Mouse (Mus musculus): ENCODE data around the gene Apopt1. TPM values are rescaled to one million over a fixed set of nuclear protein-coding genes. Genes with fewer than 3 reads are reported as not detected.

Gene Apopt1
- total and polyA plus RNA-seq, 2 experiments from 2014 or later, result 23.6 to 60.3 TPM

- peaks cover 38% of the 10 kb centered on the region for H3K4me1 ChIP-seq (ENCODE audit: insufficient read depth, low read length)
- no peaks in the 10 kb centered on the region for H3K27me3 ChIP-seq (ENCODE audit: insufficient read depth, low read length)
- H3K4me2 ChIP-seq (ENCODE audit: low read depth, low read length), result no peak overlapping the region
- 90% methylated on average over 13 of the region's 13 CpGs for WGBS
- DNase-seq (ENCODE audit: low spot score), result no peak
- ATAC-seq, result no peak
- no peak overlapping the region for H3K27ac ChIP-seq
- no peak overlapping the region for H3K4me3 ChIP-seq (ENCODE audit: low read length)
- no peak for TF ChIP-seq CTCF (IDR thresholded peaks at IDR 0.05; ENCODE audit: low read depth)
- H3K9ac ChIP-seq (replicated peaks; ENCODE audit: low read length), result no peak overlapping the region
- no peaks in the 10 kb centered on the region for H3K36me3 ChIP-seq (ENCODE audit: insufficient read depth, low read length)
- H3K9me3 ChIP-seq (ENCODE audit: low read length), result no peaks in the 10 kb centered on the region
Measured at GRCm38 (mm10) chr12:111762620-111763280, 49.7 kb downstream of the Apopt1 start.

- Histone ChIP-seq H3K27ac (peak overlapping the region; percentile 50; the same call in 1 of the 2 replicates), H3K9me3 (ENCODE audit: low read length) (no peaks in the 10 kb centered on the region), H3K27me3 (ENCODE audit: insufficient read depth, low read length) (no peaks in the 10 kb centered on the region), H3K9ac (replicated peaks; ENCODE audit: low read length) (no peak overlapping the region), H3K36me3 (ENCODE audit: insufficient read depth, low read length) (no peaks in the 10 kb centered on the region), H3K4me2 (ENCODE audit: low read depth, low read length) (peak overlapping the region; percentile 30), H3K4me1 (ENCODE audit: insufficient read depth, low read length) (peaks cover 26% of the 10 kb centered on the region; the same call in 1 of the 2 replicates), H3K4me3 (ENCODE audit: low read length) (no peak overlapping the region)
- DNase-seq (ENCODE audit: low spot score) (peak; percentile 9), ATAC-seq (peak; percentile 37; the same call in 1 of the 2 replicates)
- 16% methylated on average over 16 of the region's 16 CpGs for WGBS
- TF ChIP-seq CTCF (IDR thresholded peaks at IDR 0.05; ENCODE audit: low read depth), result no peak
Measured at GRCm38 (mm10) chr12:111766313-111767236, 53.5 kb downstream of the Apopt1 start.

GRCm38 (mm10) chr12:111768322-111768928 lies 55.4 kb downstream of the Apopt1 start:
- no peak overlapping the region for H3K27ac ChIP-seq
- no peak overlapping the region for H3K9ac ChIP-seq (replicated peaks; ENCODE audit: low read length)
- DNase-seq (ENCODE audit: low spot score) (no peak), ATAC-seq (no peak)
- no peaks in the 10 kb centered on the region for H3K27me3 ChIP-seq (ENCODE audit: insufficient read depth, low read length)
- H3K4me2 ChIP-seq (ENCODE audit: low read depth, low read length), result no peak overlapping the region
- TF ChIP-seq CTCF (IDR thresholded peaks at IDR 0.05; ENCODE audit: low read depth), result no peak
- H3K36me3 ChIP-seq (ENCODE audit: insufficient read depth, low read length), result peaks cover 9% of the 10 kb centered on the region; the same call in 1 of the 2 replicates
- H3K9me3 ChIP-seq (ENCODE audit: low read length), result no peaks in the 10 kb centered on the region
- WGBS, result 85% methylated on average over 10 of the region's 10 CpGs
- H3K4me1 ChIP-seq (ENCODE audit: insufficient read depth, low read length), result peaks cover 21% of the 10 kb centered on the region; the same call in 1 of the 2 replicates
- no peak overlapping the region for H3K4me3 ChIP-seq (ENCODE audit: low read length)

GRCm38 (mm10) chr12:111769306-111769705 lies 56.2 kb downstream of the Apopt1 start:
- Histone ChIP-seq H3K36me3 (ENCODE audit: insufficient read depth, low read length) (peaks cover 18% of the 10 kb centered on the region; the same call in 1 of the 2 replicates), H3K27ac (peak overlapping the region; percentile 65), H3K27me3 (ENCODE audit: insufficient read depth, low read length) (no peaks in the 10 kb centered on the region), H3K9ac (replicated peaks; ENCODE audit: low read length) (no peak overlapping the region), H3K4me3 (ENCODE audit: low read length) (no peak overlapping the region), H3K9me3 (ENCODE audit: low read length) (no peaks in the 10 kb centered on the region), H3K4me1 (ENCODE audit: insufficient read depth, low read length) (peaks cover 21% of the 10 kb centered on the region; the same call in 1 of the 2 replicates), H3K4me2 (ENCODE audit: low read depth, low read length) (no peak overlapping the region)
- WGBS, result 25% methylated on average over 10 of the region's 10 CpGs
- TF ChIP-seq CTCF (IDR thresholded peaks at IDR 0.05; ENCODE audit: low read depth), result peak; percentile 53
- ATAC-seq, result peak; percentile 31; the same call in 1 of the 2 replicates
- DNase-seq (ENCODE audit: low spot score), result peak; percentile 82

- 42% methylated on average over 9 of the region's 9 CpGs for WGBS
- H3K9ac ChIP-seq (replicated peaks; ENCODE audit: low read length), result no peak overlapping the region
- DNase-seq (ENCODE audit: low spot score), result peak; percentile 11
- H3K27me3 ChIP-seq (ENCODE audit: insufficient read depth, low read length), result no peaks in the 10 kb centered on the region
- TF ChIP-seq CTCF (IDR thresholded peaks at IDR 0.05; ENCODE audit: low read depth), result no peak
- ATAC-seq, result no peak
- no peaks in the 10 kb centered on the region for H3K9me3 ChIP-seq (ENCODE audit: low read length)
- H3K36me3 ChIP-seq (ENCODE audit: insufficient read depth, low read length), result peaks cover 25% of the 10 kb centered on the region
- H3K4me3 ChIP-seq (ENCODE audit: low read length), result no peak overlapping the region
- H3K4me2 ChIP-seq (ENCODE audit: low read depth, low read length), result no peak overlapping the region
- peak overlapping the region; percentile 65 for H3K27ac ChIP-seq
- peaks cover 21% of the 10 kb centered on the region; the same call in 1 of the 2 replicates for H3K4me1 ChIP-seq (ENCODE audit: insufficient read depth, low read length)
Measured at GRCm38 (mm10) chr12:111769816-111770577, 56.9 kb downstream of the Apopt1 start.

GRCm38 (mm10) chr12:111770651-111771050 lies 57.6 kb downstream of the Apopt1 start:
- no peaks in the 10 kb centered on the region for H3K27me3 ChIP-seq (ENCODE audit: insufficient read depth, low read length)
- no peak overlapping the region for H3K9ac ChIP-seq (replicated peaks; ENCODE audit: low read length)
- DNase-seq (ENCODE audit: low spot score) (no peak), ATAC-seq (no peak)
- peaks cover 19% of the 10 kb centered on the region; the same call in 1 of the 2 replicates for H3K4me1 ChIP-seq (ENCODE audit: insufficient read depth, low read length)
- H3K36me3 ChIP-seq (ENCODE audit: insufficient read depth, low read length), result peaks cover 28% of the 10 kb centered on the region
- no peaks in the 10 kb centered on the region for H3K9me3 ChIP-seq (ENCODE audit: low read length)
- WGBS, result 80% methylated on average over 10 of the region's 10 CpGs
- no peak overlapping the region for H3K4me2 ChIP-seq (ENCODE audit: low read depth, low read length)
- H3K27ac ChIP-seq, result peak overlapping the region; percentile 32; the same call in 1 of the 2 replicates
- no peak for TF ChIP-seq CTCF (IDR thresholded peaks at IDR 0.05; ENCODE audit: low read depth)
- no peak overlapping the region for H3K4me3 ChIP-seq (ENCODE audit: low read length)
